Mouse (Mus musculus) liver, embryonic 14.5 days (tissue): ENCODE results near the gene Rcan1.

Experiments
- CTCF ChIP-seq: IDR thresholded peaks from 2 replicates; pipeline ENCODE4 v1.5.1; 2016; ENCODE audit warnings: antibody characterized with exemption, low read depth, control low read depth
- EP300 ChIP-seq: IDR thresholded peaks from 2 replicates; pipeline ENCODE4 v1.6.1; 2016; ENCODE audit warnings: antibody characterized with exemption, low read depth

DNA sequence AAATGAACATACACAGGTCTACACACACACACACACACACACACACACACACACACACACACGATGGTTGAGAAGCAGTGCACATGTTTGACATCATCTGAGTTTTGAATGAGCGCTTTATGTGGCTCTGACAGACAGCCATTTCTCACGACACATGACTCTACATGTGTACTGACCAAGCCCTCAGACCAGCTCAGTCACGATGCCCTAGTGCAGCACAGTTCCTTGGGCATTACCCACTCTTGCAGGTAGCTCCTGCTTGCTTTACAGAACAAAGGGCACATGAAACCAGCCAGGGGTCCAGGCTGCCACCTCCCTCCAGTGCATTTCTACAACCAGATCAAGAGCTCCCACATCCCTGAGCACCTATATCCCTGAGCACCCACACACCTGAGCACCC is 27.7 kb downstream of the Rcan1 start:
- TF ChIP-seq CTCF, result no peak
- TF ChIP-seq EP300, result no peak
